Mouse (Mus musculus) hindbrain, embryonic 16.5 days (tissue): ENCODE data around the gene Elf3. TPM values are rescaled to one million over a fixed set of nuclear protein-coding genes. Genes with fewer than 3 reads are reported as not detected.

Experiments
- ATAC-seq: fragments of 200-750 bp; cut with Nextera tagmentation; 2 replicates; pipeline ENCODE4 v1.8.0; 2017; ENCODE audit warnings: moderate TSS enrichment, moderate library complexity
- H3K27ac ChIP-seq: fragments of 300-500 bp; sonication (generic); 2 replicates; pipeline ENCODE4 v1.5.1; 2014; ENCODE audit warnings: low read depth, mild to moderate bottlenecking, control low read depth, low read length, moderate library complexity
- H3K27me3 ChIP-seq: fragments of 300-500 bp; sonication (generic); replicated peaks from 2 replicates; pipeline ENCODE4 v1.6.1; 2014; ENCODE audit warnings: low read length; ENCODE audit not compliant: control insufficient read depth, insufficient read depth
- H3K36me3 ChIP-seq: fragments of 300-500 bp; sonication (generic); 2 replicates; pipeline ENCODE4 v1.6.1; 2014; ENCODE audit warnings: mild to moderate bottlenecking, low read length, moderate library complexity, mixed read lengths; ENCODE audit not compliant: control insufficient read depth, insufficient read depth
- H3K4me1 ChIP-seq: fragments of 300-500 bp; sonication (generic); 2 replicates; pipeline ENCODE4 v1.6.1; 2014; ENCODE audit warnings: low read depth, low read length; ENCODE audit not compliant: control insufficient read depth, insufficient read depth
- H3K4me2 ChIP-seq: fragments of 300-500 bp; sonication (generic); 2 replicates; pipeline ENCODE4 v1.6.1; 2014; ENCODE audit warnings: mild to moderate bottlenecking, low read length, control low read depth, moderate library complexity
- H3K4me3 ChIP-seq: fragments of 300-500 bp; sonication (generic); 2 replicates; pipeline ENCODE4 v1.5.1; 2014; ENCODE audit warnings: mild to moderate bottlenecking, low read length, control low read depth, moderate library complexity
- H3K9ac ChIP-seq: fragments of 300-500 bp; sonication (generic); 2 replicates; pipeline ENCODE4 v1.6.1; 2014; ENCODE audit warnings: low read depth, mild to moderate bottlenecking, control low read depth, low read length, moderate library complexity
- H3K9me3 ChIP-seq: fragments of 300-500 bp; sonication (generic); 2 replicates; pipeline ENCODE4 v1.6.1; 2014; ENCODE audit warnings: mild to moderate bottlenecking, low read length, moderate library complexity; ENCODE audit not compliant: control insufficient read depth
- WGBS: fragments of 180-500 bp; shearing (Covaris S2); extraction: QIAGEN DNeasy Blood & Tissue Kit; methylation state at CpG from one replicate; pipeline ENCODE4 v1.1.7; 2014; 5-methylcytosine and 5-hydroxymethylcytosine counted together
- polyA plus RNA-seq: library from polyadenylated mRNA; unstranded; fragments of >200 nt; fragmentation: Nextera tagmentation; extraction: Ambion mirVana; gene quantifications from 2 replicates; pipeline ENCODE4 v1.2.1, GENCODE M21; 2015

The Elf3 gene
- polyA plus RNA-seq = 0.28 and 0.29 TPM in 2 replicates

- H3K27ac ChIP-seq = peak within 1 kb of the TSS; percentile 5; the same call in 1 of the 2 replicates
- H3K4me2 ChIP-seq = peak within 1 kb of the TSS; percentile 53
- H3K27me3 ChIP-seq = no peaks in the 10 kb centered on the region
- 9% methylated on average over 19 of the region's 19 CpGs for WGBS
- H3K36me3 ChIP-seq = peaks cover 5% of the 10 kb centered on the region; the same call in 1 of the 2 replicates
- H3K9ac ChIP-seq = peak within 1 kb of the TSS; percentile 44; the same call in 1 of the 2 replicates
- H3K9me3 ChIP-seq = no peaks in the 10 kb centered on the region
- peak within 1 kb of the TSS; percentile 18; the same call in 1 of the 2 replicates for H3K4me3 ChIP-seq
- ATAC-seq = peak; percentile 83
- H3K4me1 ChIP-seq = peaks cover 8% of the 10 kb centered on the region; the same call in 1 of the 2 replicates
Observed at GRCm38 (mm10) chr1:135258380-135259127, at the start of gene Elf3. TSS of gene Elf3 (minus strand) at chr1:135258568.

GRCm38 (mm10) chr1:135290908-135291307, 32.5 kb upstream of the Elf3 start:
- 61% methylated on average over 5 of the region's 5 CpGs for WGBS
- Histone ChIP-seq H3K4me2 (no peak overlapping the region), H3K27ac (no peak overlapping the region), H3K27me3 (no peaks in the 10 kb centered on the region), H3K4me3 (no peak overlapping the region), H3K9me3 (no peaks in the 10 kb centered on the region), H3K9ac (no peak overlapping the region), H3K4me1 (no peaks in the 10 kb centered on the region), H3K36me3 (peaks cover 3% of the 10 kb centered on the region; the same call in 1 of the 2 replicates)
- peak; percentile 68; the same call in 1 of the 2 replicates for ATAC-seq

- WGBS = 79% methylated on average over 2 of the region's 2 CpGs
Observed at GRCm38 (mm10) chr1:135286311-135286710, 27.9 kb upstream of the Elf3 start.

GRCm38 (mm10) chr1:135283826-135284291, 25.5 kb upstream of the Elf3 start, which contains the start of gene Rnpep:
TSS of gene Rnpep (minus strand) at chr1:135284084.
- peak within 1 kb of the TSS; percentile 92 for H3K4me3 ChIP-seq
- peak within 1 kb of the TSS; percentile 98 for H3K9ac ChIP-seq
- peak within 1 kb of the TSS; percentile 89 for H3K4me2 ChIP-seq
- peaks cover 17% of the 10 kb centered on the region for H3K4me1 ChIP-seq
- WGBS = 0% methylated on average over 31 of the region's 39 CpGs
- H3K36me3 ChIP-seq = no peaks in the 10 kb centered on the region
- peak within 1 kb of the TSS; percentile 94 for H3K27ac ChIP-seq
- ATAC-seq = peak; percentile 90
- H3K27me3 ChIP-seq = no peaks in the 10 kb centered on the region
- H3K9me3 ChIP-seq = no peaks in the 10 kb centered on the region

More at GRCm38 (mm10) chr1:135286311-135286710, 27.9 kb upstream of the Elf3 start:
- H3K9ac ChIP-seq = no peak overlapping the region
- no peak for ATAC-seq
- no peak overlapping the region for H3K4me2 ChIP-seq
- peaks cover 9% of the 10 kb centered on the region; the same call in 1 of the 2 replicates for H3K4me1 ChIP-seq
- no peak overlapping the region for H3K27ac ChIP-seq
- H3K36me3 ChIP-seq = no peaks in the 10 kb centered on the region
- no peaks in the 10 kb centered on the region for H3K27me3 ChIP-seq
- no peak overlapping the region for H3K4me3 ChIP-seq
- H3K9me3 ChIP-seq = no peaks in the 10 kb centered on the region

GRCm38 (mm10) chr1:135283287-135283825, 25.0 kb upstream of the Elf3 start:
- under 1% methylated on average over 42 of the region's 48 CpGs for WGBS
- peak; percentile 81 for ATAC-seq

GRCm38 (mm10) chr1:135282536-135283286, 24.3 kb upstream of the Elf3 start:
- no peak for ATAC-seq

More at GRCm38 (mm10) chr1:135283287-135283825, 25.0 kb upstream of the Elf3 start:
- Histone ChIP-seq H3K4me3 (peak overlapping the region; percentile 92), H3K9me3 (no peaks in the 10 kb centered on the region), H3K27me3 (no peaks in the 10 kb centered on the region), H3K9ac (peak overlapping the region; percentile 98), H3K4me2 (peak overlapping the region; percentile 89), H3K4me1 (peaks cover 17% of the 10 kb centered on the region), H3K36me3 (no peaks in the 10 kb centered on the region), H3K27ac (peak overlapping the region; percentile 94)

GRCm38 (mm10) chr1:135281841-135282240, 23.5 kb upstream of the Elf3 start:
- Histone ChIP-seq H3K4me2 (no peak overlapping the region; the same call in 1 of the 2 replicates), H3K9me3 (no peaks in the 10 kb centered on the region), H3K4me3 (no peak overlapping the region), H3K36me3 (peaks cover 4% of the 10 kb centered on the region; the same call in 1 of the 2 replicates), H3K4me1 (peaks cover 17% of the 10 kb centered on the region), H3K27ac (no peak overlapping the region), H3K9ac (no peak overlapping the region), H3K27me3 (no peaks in the 10 kb centered on the region)
- 93% methylated on average over 17 of the region's 17 CpGs for WGBS
- no peak for ATAC-seq

More at GRCm38 (mm10) chr1:135282536-135283286, 24.3 kb upstream of the Elf3 start:
- WGBS = 40% methylated on average over 13 of the region's 13 CpGs
- H3K4me1 ChIP-seq = peaks cover 17% of the 10 kb centered on the region
- H3K9me3 ChIP-seq = no peaks in the 10 kb centered on the region
- H3K36me3 ChIP-seq = no peaks in the 10 kb centered on the region
- H3K4me2 ChIP-seq = peak overlapping the region; percentile 89
- peak overlapping the region; percentile 94 for H3K27ac ChIP-seq
- no peaks in the 10 kb centered on the region for H3K27me3 ChIP-seq
- H3K9ac ChIP-seq = peak overlapping the region; percentile 98
- H3K4me3 ChIP-seq = peak overlapping the region; percentile 92

- H3K9me3 ChIP-seq = no peaks in the 10 kb centered on the region
- H3K4me2 ChIP-seq = 0 out of 2 replicates have a peak overlapping the region, but pooled peaks have one; percentile 5
- no peak overlapping the region for H3K4me3 ChIP-seq
- H3K36me3 ChIP-seq = peaks cover 11% of the 10 kb centered on the region
- H3K4me1 ChIP-seq = peaks cover 17% of the 10 kb centered on the region
- no peak overlapping the region for H3K27ac ChIP-seq
- no peak overlapping the region for H3K9ac ChIP-seq
- 53% methylated on average over 9 of the region's 9 CpGs for WGBS
- ATAC-seq = no peak; the same call in 1 of the 2 replicates
- H3K27me3 ChIP-seq = no peaks in the 10 kb centered on the region
Observed at GRCm38 (mm10) chr1:135280646-135281045, 22.3 kb upstream of the Elf3 start.
